Mouse (Mus musculus): Measurements from ENCODE around the gene Mapt. TPM values are rescaled to one million over a fixed set of nuclear protein-coding genes. Genes with fewer than 3 reads are reported as not detected.
"Not testable (repeated sequence)": the region's sequence is repeated elsewhere in the genome, so short reads cannot be mapped to it uniquely, and the experiment has no call there.

Gene Mapt
- polyA plus RNA-seq, 1 experiment, result 0.94 TPM

- peak overlapping the region; percentile 5 for H3K4me3 ChIP-seq (ENCODE audit: control insufficient read depth, low read depth, low read length)
- TF ChIP-seq CTCF (IDR thresholded peaks at IDR 0.05; ENCODE audit: control insufficient read depth, insufficient read depth, insufficient replicate concordance, low read depth, low read length) (peak; percentile 66; the same call in 1 of the 2 replicates), POLR2A (IDR thresholded peaks at IDR 0.05; ENCODE audit: control insufficient read depth, low read depth, low read length) (no peak)
- H3K27me3 ChIP-seq (ENCODE audit: control insufficient read depth, insufficient read depth, low read length), result no peaks in the 10 kb centered on the region
- no peak overlapping the region for H3K27ac ChIP-seq (ENCODE audit: control insufficient read depth, insufficient read depth, low read depth, low read length)
- no peaks in the 10 kb centered on the region for H3K4me1 ChIP-seq (ENCODE audit: control insufficient read depth, insufficient read depth, low read length)
- no peaks in the 10 kb centered on the region for H3K36me3 ChIP-seq (ENCODE audit: control insufficient read depth, insufficient read depth, low read length)
Observed at GRCm38 (mm10) chr11:104195791-104196190, 35.4 kb upstream of the Mapt start.

- H3K4me1 ChIP-seq (ENCODE audit: control insufficient read depth, insufficient read depth, low read length), result no peaks in the 10 kb centered on the region
- no peaks in the 10 kb centered on the region for H3K27me3 ChIP-seq (ENCODE audit: control insufficient read depth, insufficient read depth, low read length)
- H3K4me3 ChIP-seq (ENCODE audit: control insufficient read depth, low read depth, low read length), result no peak overlapping the region
- no peak for TF ChIP-seq CTCF (IDR thresholded peaks at IDR 0.05; ENCODE audit: control insufficient read depth, insufficient read depth, insufficient replicate concordance, low read depth, low read length)
- TF ChIP-seq POLR2A (IDR thresholded peaks at IDR 0.05; ENCODE audit: control insufficient read depth, low read depth, low read length), result no peak
- no peak overlapping the region for H3K27ac ChIP-seq (ENCODE audit: control insufficient read depth, insufficient read depth, low read depth, low read length)
- no peaks in the 10 kb centered on the region for H3K36me3 ChIP-seq (ENCODE audit: control insufficient read depth, insufficient read depth, low read length)
Observed at GRCm38 (mm10) chr11:104197861-104198260, 33.3 kb upstream of the Mapt start.

- no peaks in the 10 kb centered on the region for H3K4me1 ChIP-seq (ENCODE audit: control insufficient read depth, insufficient read depth, low read length)
- no peak for TF ChIP-seq CTCF (IDR thresholded peaks at IDR 0.05; ENCODE audit: control insufficient read depth, insufficient read depth, insufficient replicate concordance, low read depth, low read length)
- no peak for TF ChIP-seq POLR2A (IDR thresholded peaks at IDR 0.05; ENCODE audit: control insufficient read depth, low read depth, low read length)
- H3K27ac ChIP-seq (ENCODE audit: control insufficient read depth, insufficient read depth, low read depth, low read length), result no peak overlapping the region
- no peaks in the 10 kb centered on the region for H3K27me3 ChIP-seq (ENCODE audit: control insufficient read depth, insufficient read depth, low read length)
- no peaks in the 10 kb centered on the region for H3K36me3 ChIP-seq (ENCODE audit: control insufficient read depth, insufficient read depth, low read length)
- no peak overlapping the region for H3K4me3 ChIP-seq (ENCODE audit: control insufficient read depth, low read depth, low read length)
Observed at GRCm38 (mm10) chr11:104203271-104203670, 27.9 kb upstream of the Mapt start.

- TF ChIP-seq CTCF (IDR thresholded peaks at IDR 0.05; ENCODE audit: control insufficient read depth, insufficient read depth, insufficient replicate concordance, low read depth, low read length), result no peak
- no peak for TF ChIP-seq POLR2A (IDR thresholded peaks at IDR 0.05; ENCODE audit: control insufficient read depth, low read depth, low read length)
- Histone ChIP-seq H3K27ac (ENCODE audit: control insufficient read depth, insufficient read depth, low read depth, low read length) (no peak overlapping the region), H3K36me3 (ENCODE audit: control insufficient read depth, insufficient read depth, low read length) (no peaks in the 10 kb centered on the region), H3K27me3 (ENCODE audit: control insufficient read depth, insufficient read depth, low read length) (no peaks in the 10 kb centered on the region), H3K4me1 (ENCODE audit: control insufficient read depth, insufficient read depth, low read length) (no peaks in the 10 kb centered on the region), H3K4me3 (ENCODE audit: control insufficient read depth, low read depth, low read length) (no peak overlapping the region)
Observed at GRCm38 (mm10) chr11:104206573-104206972, 24.6 kb upstream of the Mapt start.

- Histone ChIP-seq H3K4me3 (ENCODE audit: control insufficient read depth, low read depth, low read length) (no peak overlapping the region), H3K27ac (ENCODE audit: control insufficient read depth, insufficient read depth, low read depth, low read length) (no peak overlapping the region), H3K36me3 (ENCODE audit: control insufficient read depth, insufficient read depth, low read length) (no peaks in the 10 kb centered on the region), H3K4me1 (ENCODE audit: control insufficient read depth, insufficient read depth, low read length) (no peaks in the 10 kb centered on the region), H3K27me3 (ENCODE audit: control insufficient read depth, insufficient read depth, low read length) (no peaks in the 10 kb centered on the region)
- TF ChIP-seq CTCF (IDR thresholded peaks at IDR 0.05; ENCODE audit: control insufficient read depth, insufficient read depth, insufficient replicate concordance, low read depth, low read length) (no peak), POLR2A (IDR thresholded peaks at IDR 0.05; ENCODE audit: control insufficient read depth, low read depth, low read length) (no peak)
Observed at GRCm38 (mm10) chr11:104209041-104209440, 22.1 kb upstream of the Mapt start.

GRCm38 (mm10) chr11:104211251-104211650 is 19.9 kb upstream of the Mapt start:
- Histone ChIP-seq H3K4me3 (ENCODE audit: control insufficient read depth, low read depth, low read length) (no peak overlapping the region), H3K27ac (ENCODE audit: control insufficient read depth, insufficient read depth, low read depth, low read length) (no peak overlapping the region), H3K36me3 (ENCODE audit: control insufficient read depth, insufficient read depth, low read length) (no peaks in the 10 kb centered on the region), H3K4me1 (ENCODE audit: control insufficient read depth, insufficient read depth, low read length) (no peaks in the 10 kb centered on the region), H3K27me3 (ENCODE audit: control insufficient read depth, insufficient read depth, low read length) (no peaks in the 10 kb centered on the region)
- TF ChIP-seq POLR2A (IDR thresholded peaks at IDR 0.05; ENCODE audit: control insufficient read depth, low read depth, low read length), result no peak
- no peak for TF ChIP-seq CTCF (IDR thresholded peaks at IDR 0.05; ENCODE audit: control insufficient read depth, insufficient read depth, insufficient replicate concordance, low read depth, low read length)

- not testable (repeated sequence) for H3K27me3 ChIP-seq (ENCODE audit: control insufficient read depth, insufficient read depth, low read length); H3K4me3 ChIP-seq (ENCODE audit: control insufficient read depth, low read depth, low read length); H3K4me1 ChIP-seq (ENCODE audit: control insufficient read depth, insufficient read depth, low read length); H3K36me3 ChIP-seq (ENCODE audit: control insufficient read depth, insufficient read depth, low read length); H3K27ac ChIP-seq (ENCODE audit: control insufficient read depth, insufficient read depth, low read depth, low read length)
Observed at GRCm38 (mm10) chr11:104214128-104214527, 17.1 kb upstream of the Mapt start.

GRCm38 (mm10) chr11:104218075-104218474 is 13.1 kb upstream of the Mapt start:
- TF ChIP-seq POLR2A (IDR thresholded peaks at IDR 0.05; ENCODE audit: control insufficient read depth, low read depth, low read length), result no peak
- TF ChIP-seq CTCF (IDR thresholded peaks at IDR 0.05; ENCODE audit: control insufficient read depth, insufficient read depth, insufficient replicate concordance, low read depth, low read length), result no peak
- Histone ChIP-seq H3K4me3 (ENCODE audit: control insufficient read depth, low read depth, low read length) (no peak overlapping the region), H3K4me1 (ENCODE audit: control insufficient read depth, insufficient read depth, low read length) (no peaks in the 10 kb centered on the region), H3K27ac (ENCODE audit: control insufficient read depth, insufficient read depth, low read depth, low read length) (no peak overlapping the region), H3K27me3 (ENCODE audit: control insufficient read depth, insufficient read depth, low read length) (no peaks in the 10 kb centered on the region), H3K36me3 (ENCODE audit: control insufficient read depth, insufficient read depth, low read length) (no peaks in the 10 kb centered on the region)

Measured in testis, adult 2 months (tissue).